Mouse (Mus musculus) bone marrow macrophage, adult 2 months (primary cell): Measurements from ENCODE around the gene Zfp281.

Source experiments
- CTCF ChIP-seq: IDR thresholded peaks from 2 replicates; pipeline ENCODE4 v1.5.1; 2012; ENCODE audit warnings: low read depth, mild to moderate bottlenecking, low read length, moderate library complexity
- POLR2A ChIP-seq: IDR thresholded peaks from 2 replicates; pipeline ENCODE4 v1.6.1; 2012; ENCODE audit warnings: mild to moderate bottlenecking, low read depth, low read length, borderline replicate concordance

DNA sequence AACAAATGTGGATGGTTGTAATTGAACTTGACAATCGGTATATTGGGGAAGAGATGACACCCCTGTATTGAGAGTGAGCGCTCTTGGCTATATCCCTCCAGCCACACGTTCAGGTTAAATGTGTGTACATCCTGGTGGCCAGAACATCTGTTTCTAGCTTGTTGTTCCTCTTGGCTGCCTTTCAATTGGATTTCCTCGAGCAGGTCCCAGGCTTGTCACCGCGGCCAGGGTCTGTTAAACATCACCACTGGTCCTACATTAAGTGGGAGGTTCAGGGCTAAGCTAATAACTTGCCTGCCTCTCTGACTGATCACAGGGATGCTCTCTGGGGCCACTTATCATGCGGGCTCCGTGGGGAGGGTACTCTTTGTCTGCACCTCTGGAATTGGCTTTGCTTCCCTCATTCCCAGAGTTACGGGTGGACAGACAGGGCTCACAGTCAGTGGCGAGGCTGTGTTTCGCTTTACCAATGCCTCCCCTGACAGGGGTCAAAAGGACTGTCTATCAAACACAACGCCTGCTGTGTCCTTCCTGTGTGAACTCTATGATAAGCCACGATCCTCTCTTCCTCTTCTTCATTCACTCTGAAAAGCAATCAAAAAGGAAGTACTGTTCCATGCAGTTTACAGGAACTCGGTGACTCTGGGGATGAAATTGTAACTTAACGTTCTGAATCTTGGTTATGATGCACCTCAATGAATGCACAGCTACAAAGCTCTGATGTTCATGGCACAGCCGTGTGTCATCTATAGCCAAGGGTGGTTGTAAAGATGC lies 46.6 kb upstream of the Zfp281 start:
- TF ChIP-seq CTCF (no peak), POLR2A (no peak)
